In genomic region chr8:96393024-96393423, GRCm38 (mm10) we compare ENCODE assay signal across 12 mouse cellular contexts.
A peak's percentile ranks its signal among the peaks of the same experiment; 100 is the strongest.
DNase-seq lines count a peak whose midpoint lies in the region; ATAC-seq and TF ChIP-seq lines count a peak whose summit lies in the region.
"Had no signal": no experiment of that assay in that cellular context is flagged by ENCODE, and none has a peak within 500 bp of the region (broad histone marks: within the 10 kb centered on the region; RNA-seq: fewer than 3 reads in every experiment).

No protein-coding gene starts in this region.

- H3K27me3 ChIP-seq in hindbrain, embryonic 15.5 days: no peaks in the 10 kb centered on the region
- no peaks in the 10 kb centered on the region for H3K27me3 ChIP-seq in hindbrain, embryonic 10.5 days (ENCODE audit: insufficient read depth, poor library complexity, severe bottlenecking)
- H3K27me3 ChIP-seq: embryonic facial prominence, embryonic 12.5 days; megakaryocyte, embryonic 14.5 days had no signal

- no peaks in the 10 kb centered on the region for H3K4me1 ChIP-seq in hindbrain, embryonic 15.5 days (replicated peaks)
- no peaks in the 10 kb centered on the region for H3K4me1 ChIP-seq in hindbrain, embryonic 10.5 days (replicated peaks)
- H3K4me1 ChIP-seq: embryonic facial prominence, embryonic 12.5 days; megakaryocyte, embryonic 14.5 days had no signal

- H3K27ac ChIP-seq in hindbrain, embryonic 15.5 days (replicated peaks): no peak overlapping the region
- H3K27ac ChIP-seq in hindbrain, embryonic 10.5 days: no peak overlapping the region
- H3K27ac ChIP-seq: embryonic facial prominence, embryonic 12.5 days had no signal

- WGBS in hindbrain, embryonic 15.5 days: 40% methylated on average over 4 of the region's 4 CpGs
- 73% methylated on average over 4 of the region's 4 CpGs for WGBS in hindbrain, embryonic 10.5 days

- no peaks in the 10 kb centered on the region for H3K36me3 ChIP-seq in hindbrain, embryonic 15.5 days
- no peaks in the 10 kb centered on the region for H3K36me3 ChIP-seq in hindbrain, embryonic 10.5 days
- H3K36me3 ChIP-seq: embryonic facial prominence, embryonic 12.5 days had no signal

- peak; percentile 80; the same call in 1 of the 2 replicates for ATAC-seq in hindbrain, embryonic 15.5 days (ENCODE audit: low FRiP score, low read depth)
- ATAC-seq: intestine, postnatal 0 days had no signal

- no peak overlapping the region for H3K9ac ChIP-seq in hindbrain, embryonic 15.5 days
- H3K9ac ChIP-seq: embryonic facial prominence, embryonic 12.5 days had no signal

- DNase-seq in adrenal gland, adult 2 months: peak; percentile 4
- DNase-seq in adrenal gland, postnatal 36 days: no peak
- no peak for DNase-seq in hindbrain, embryonic 10.5 days (ENCODE audit: low spot score)
- DNase-seq in brain, embryonic 14.5 days (ENCODE audit: low read depth): peak; percentile 75
- DNase-seq in layer of hippocampus, adult 9-10 months (ENCODE audit: low spot score): peak; percentile 21
- no peak for DNase-seq in spleen, adult 12 weeks (ENCODE audit: low spot score)
- DNase-seq in gastrocnemius, postnatal 4 days (ENCODE audit: low spot score in 2 of 2): no peak
- DNase-seq: gastrocnemius, postnatal 14 days had no signal

- no peak for TF ChIP-seq CTCF in brain, embryonic 14.5 days (IDR thresholded peaks at IDR 0.05; ENCODE audit: borderline replicate concordance, extremely low read depth, insufficient read depth, insufficient read length)

- no peaks in the 10 kb centered on the region for H3K9me3 ChIP-seq in hindbrain, embryonic 15.5 days
- H3K9me3 ChIP-seq in hindbrain, embryonic 10.5 days: no peaks in the 10 kb centered on the region
- H3K9me3 ChIP-seq: embryonic facial prominence, embryonic 12.5 days had no signal

- H3K4me3 ChIP-seq in hindbrain, embryonic 15.5 days: no peak overlapping the region
- H3K4me3 ChIP-seq in hindbrain, embryonic 10.5 days: no peak overlapping the region
- H3K4me3 ChIP-seq: embryonic facial prominence, embryonic 12.5 days; megakaryocyte, embryonic 14.5 days had no signal

- no peak overlapping the region for H3K4me2 ChIP-seq in hindbrain, embryonic 15.5 days
- H3K4me2 ChIP-seq: embryonic facial prominence, embryonic 12.5 days had no signal

- no peak for TF ChIP-seq POLR2A in brain, embryonic 14.5 days (IDR thresholded peaks at IDR 0.05; ENCODE audit: borderline replicate concordance, extremely low read depth, insufficient read depth, insufficient read length, poor library complexity, severe bottlenecking)

Comparison
In these comparisons a context has a peak if more than half of its experiments do, and no peak if none do; other contexts are left out.
1. DNase-seq: peak in adrenal gland, adult 2 months (single experiment), brain, embryonic 14.5 days (single experiment) and layer of hippocampus, adult 9-10 months (single experiment); none in adrenal gland, postnatal 36 days (0 of 2), hindbrain, embryonic 10.5 days (single experiment), spleen, adult 12 weeks (single experiment) and gastrocnemius, postnatal 4 days (0 of 2).